Mouse (Mus musculus) ES-Bruce4 (cell line): ENCODE measurements around the gene Uqcrc2. TPM values are rescaled to one million over a fixed set of nuclear protein-coding genes. Genes with fewer than 3 reads are reported as not detected.

Source experiments
- H3K27ac ChIP-seq: 2 replicates; pipeline ENCODE4 v1.5.1; 2012; ENCODE audit warnings: low read length, inconsistent platforms; ENCODE audit not compliant: insufficient read depth
- H3K27me3 ChIP-seq: 2 replicates; pipeline ENCODE4 v1.6.1; 2012; ENCODE audit warnings: mild to moderate bottlenecking, low read length, inconsistent platforms; ENCODE audit not compliant: control insufficient read depth, poor library complexity, insufficient read depth, severe bottlenecking
- H3K36me3 ChIP-seq: 2 replicates; pipeline ENCODE4 v1.6.1; 2012; ENCODE audit warnings: inconsistent platforms, mild to moderate bottlenecking, low read length, moderate library complexity; ENCODE audit not compliant: control insufficient read depth, poor library complexity, insufficient read depth, severe bottlenecking
- H3K4me1 ChIP-seq: one replicate; pipeline ENCODE4 v1.8.1; 2011; ENCODE audit warnings: low read length; ENCODE audit not compliant: control insufficient read depth, insufficient read depth
- H3K4me3 ChIP-seq: 2 replicates; pipeline ENCODE4 v1.5.1; 2011; ENCODE audit warnings: low read depth, mild to moderate bottlenecking, low read length
- H3K9ac ChIP-seq: 2 replicates; pipeline ENCODE4 v1.6.1; 2012; ENCODE audit warnings: low read depth, mild to moderate bottlenecking, inconsistent platforms; ENCODE audit not compliant: poor library complexity, severe bottlenecking
- H3K9me3 ChIP-seq: replicated peaks from 2 replicates; pipeline ENCODE4 v1.6.1; 2012; ENCODE audit warnings: mild to moderate bottlenecking, low read length, inconsistent platforms; ENCODE audit not compliant: control insufficient read depth, poor library complexity, insufficient read depth, severe bottlenecking
- CTCF ChIP-seq: IDR thresholded peaks from one replicate; pipeline ENCODE4 v1.8.1; 2011; ENCODE audit warnings: low read depth, low read length
- EP300 ChIP-seq: IDR thresholded peaks from 2 replicates; pipeline ENCODE4 v1.6.1; 2011; ENCODE audit warnings: low read depth, low read length; ENCODE audit not compliant: insufficient read depth
- POLR2A ChIP-seq: IDR thresholded peaks from one replicate; pipeline ENCODE4 v1.8.1; 2011; ENCODE audit warnings: low read length; ENCODE audit not compliant: insufficient read depth
- polyA plus RNA-seq: library from polyadenylated mRNA; stranded (reverse); fragments of >200 nt; gene quantifications from 2 replicates; pipeline ENCODE4 v1.2.4, GENCODE M21; 2011; ENCODE audit warnings: low read depth; ENCODE audit not compliant: missing spikeins, insufficient read depth, insufficient read length

Gene Uqcrc2
- polyA plus RNA-seq, 1 experiment, result 293 TPM

DNA sequence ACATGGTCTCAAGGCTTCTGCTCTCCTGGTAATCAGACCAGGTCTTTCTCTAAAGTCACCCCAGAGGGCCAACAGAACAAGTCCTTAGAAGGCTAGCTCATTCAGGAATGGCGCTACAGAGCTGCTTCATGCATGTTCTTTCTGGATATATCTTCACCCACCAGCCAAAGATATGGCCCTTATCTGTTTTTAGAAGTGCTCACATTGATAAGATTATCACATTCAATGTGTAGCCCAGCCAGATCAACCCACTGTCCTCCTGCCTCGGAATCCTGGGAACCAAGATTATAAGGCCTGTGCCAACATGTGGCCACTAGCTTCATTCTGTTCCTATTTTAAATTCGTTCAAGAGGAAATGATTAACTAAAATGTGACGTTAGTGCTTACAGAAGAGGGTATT lies 47.0 kb downstream of the Uqcrc2 start:
- Histone ChIP-seq H3K4me3 (no peak overlapping the region), H3K27me3 (no peaks in the 10 kb centered on the region), H3K9ac (no peak overlapping the region), H3K4me1 (no peaks in the 10 kb centered on the region), H3K27ac (no peak overlapping the region), H3K9me3 (no peaks in the 10 kb centered on the region), H3K36me3 (no peaks in the 10 kb centered on the region)
- TF ChIP-seq CTCF, result no peak
- no peak for TF ChIP-seq EP300
- TF ChIP-seq POLR2A, result no peak

DNA sequence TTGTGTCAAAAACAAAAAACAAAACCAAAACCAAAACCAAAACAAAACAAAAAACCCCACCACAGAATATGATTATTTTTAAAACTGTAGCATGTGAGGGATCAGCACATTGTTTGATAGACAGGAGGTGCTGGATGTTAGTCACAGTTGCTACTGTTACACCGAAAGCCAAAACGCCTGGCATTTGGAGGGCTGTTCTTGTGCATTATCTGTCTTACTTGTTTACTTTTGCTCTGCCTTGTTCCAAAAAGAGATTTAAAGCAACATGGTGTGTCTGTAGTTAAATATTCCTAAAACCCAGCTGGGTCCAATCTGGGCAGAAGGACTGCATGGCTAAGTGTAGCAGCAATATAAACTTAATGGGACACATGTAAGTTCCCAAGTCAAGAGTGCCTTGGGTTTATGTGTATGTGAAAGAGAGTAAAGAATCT lies 49.8 kb downstream of the Uqcrc2 start:
- Histone ChIP-seq H3K27ac (no peak overlapping the region), H3K9ac (no peak overlapping the region), H3K9me3 (no peaks in the 10 kb centered on the region), H3K27me3 (no peaks in the 10 kb centered on the region), H3K36me3 (no peaks in the 10 kb centered on the region; the same call in 1 of the 2 replicates), H3K4me1 (no peaks in the 10 kb centered on the region), H3K4me3 (no peak overlapping the region)
- TF ChIP-seq CTCF (no peak), POLR2A (no peak), EP300 (no peak)

DNA sequence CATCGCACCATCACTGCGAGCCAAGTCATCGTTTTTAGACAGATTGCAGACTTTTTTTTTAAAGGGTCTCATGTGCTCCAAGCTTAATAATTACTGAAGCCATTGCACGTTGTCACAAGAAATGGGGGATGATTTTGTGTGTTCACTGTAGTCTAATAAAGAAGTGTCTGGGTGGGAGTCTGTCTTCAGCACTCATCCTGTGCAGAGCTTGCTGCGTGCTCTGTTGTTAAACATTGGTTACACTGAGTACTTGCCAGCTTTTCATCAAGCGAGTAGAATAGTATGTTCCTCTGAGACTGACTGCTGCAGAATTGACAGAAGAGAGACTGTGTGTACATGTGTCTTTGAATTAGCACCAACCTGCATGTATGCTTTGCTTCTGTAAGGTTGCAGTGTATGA lies 50.3 kb downstream of the Uqcrc2 start:
- no peaks in the 10 kb centered on the region for H3K27me3 ChIP-seq
- no peaks in the 10 kb centered on the region for H3K4me1 ChIP-seq
- no peak overlapping the region for H3K4me3 ChIP-seq
- no peaks in the 10 kb centered on the region; the same call in 1 of the 2 replicates for H3K36me3 ChIP-seq
- no peak overlapping the region for H3K9ac ChIP-seq
- no peak overlapping the region for H3K27ac ChIP-seq
- no peaks in the 10 kb centered on the region for H3K9me3 ChIP-seq
- no peak for TF ChIP-seq EP300
- TF ChIP-seq POLR2A, result no peak
- no peak for TF ChIP-seq CTCF

DNA sequence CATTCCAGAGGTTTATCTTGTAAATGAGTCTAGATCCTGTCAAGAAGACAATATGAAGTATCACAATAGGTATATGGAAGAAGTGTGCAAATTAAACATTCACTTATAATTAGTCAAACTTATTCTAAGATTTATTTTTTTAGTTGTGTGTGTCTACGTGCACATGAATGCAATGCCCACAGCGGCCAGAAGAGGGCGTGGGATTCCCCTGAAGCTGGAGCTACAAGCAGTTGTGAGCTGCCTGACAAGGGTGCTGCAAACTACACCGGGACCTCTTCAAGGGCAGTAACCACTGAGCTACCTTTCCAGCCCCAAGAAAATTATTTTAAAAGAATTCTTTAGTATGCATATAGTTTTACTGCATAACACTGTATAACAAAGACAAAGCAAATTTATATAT lies 55.7 kb downstream of the Uqcrc2 start:
- H3K9me3 ChIP-seq, result no peaks in the 10 kb centered on the region
- H3K4me1 ChIP-seq, result peaks cover 3% of the 10 kb centered on the region
- no peaks in the 10 kb centered on the region; the same call in 1 of the 2 replicates for H3K36me3 ChIP-seq
- H3K4me3 ChIP-seq, result no peak overlapping the region
- no peak for TF ChIP-seq POLR2A
- TF ChIP-seq EP300, result no peak
- peak; percentile 61 for TF ChIP-seq CTCF
- no peak overlapping the region for H3K9ac ChIP-seq
- no peaks in the 10 kb centered on the region for H3K27me3 ChIP-seq
- no peak overlapping the region for H3K27ac ChIP-seq

DNA sequence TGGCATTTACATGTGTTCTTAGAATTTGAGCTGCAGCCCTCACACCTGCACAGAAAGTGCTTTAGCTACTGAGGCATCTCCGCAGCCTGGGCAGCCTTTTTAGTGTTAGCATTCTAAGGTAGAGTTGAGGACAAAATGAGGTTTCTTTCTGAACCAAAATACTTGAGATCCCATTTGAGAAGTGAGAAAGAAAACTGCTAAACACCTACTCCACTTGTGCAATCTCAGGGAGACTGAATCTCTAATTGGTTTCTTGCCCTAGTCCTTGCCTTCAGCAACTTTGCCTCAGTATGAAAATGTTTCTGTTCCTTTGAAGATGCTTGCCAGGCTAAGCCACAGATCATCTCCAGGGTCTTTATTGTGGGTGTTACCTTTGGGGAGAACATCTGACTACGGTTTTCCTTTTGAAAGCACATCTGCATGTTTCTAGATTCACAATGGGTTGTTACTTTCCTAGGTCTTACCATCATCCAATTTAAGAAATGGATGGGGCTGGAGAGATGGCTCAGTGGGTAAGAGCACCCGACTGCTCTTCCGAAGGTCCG lies 58.9 kb downstream of the Uqcrc2 start:
- no peak overlapping the region for H3K4me3 ChIP-seq
- no peaks in the 10 kb centered on the region for H3K9me3 ChIP-seq
- no peaks in the 10 kb centered on the region for H3K27me3 ChIP-seq
- H3K9ac ChIP-seq, result no peak overlapping the region
- peaks cover 5% of the 10 kb centered on the region for H3K4me1 ChIP-seq
- H3K36me3 ChIP-seq, result no peaks in the 10 kb centered on the region; the same call in 1 of the 2 replicates
- no peak overlapping the region for H3K27ac ChIP-seq
- TF ChIP-seq CTCF (no peak), EP300 (no peak), POLR2A (no peak)

DNA sequence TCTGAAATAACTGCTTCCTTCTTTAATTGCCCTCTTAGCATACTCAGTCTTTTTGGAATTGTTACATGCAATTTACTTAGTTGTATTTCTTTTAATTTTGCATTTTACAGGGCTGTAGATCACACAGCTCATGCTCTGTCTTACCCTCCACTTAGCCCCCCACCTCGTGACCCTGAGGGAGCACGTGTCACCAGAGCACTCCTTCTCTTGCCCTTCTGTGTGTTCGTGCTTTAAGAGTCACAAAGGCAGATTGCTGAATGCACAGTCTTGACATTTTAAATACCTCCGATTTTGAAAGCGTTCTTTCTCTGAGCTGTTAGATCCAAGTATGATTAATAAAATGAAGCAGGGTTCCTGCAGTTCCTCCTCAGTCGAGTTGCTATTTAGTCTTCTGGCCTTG lies 60.2 kb downstream of the Uqcrc2 start:
- Histone ChIP-seq H3K27ac (peak overlapping the region; percentile 9; the same call in 1 of the 2 replicates), H3K27me3 (no peaks in the 10 kb centered on the region), H3K9me3 (no peaks in the 10 kb centered on the region), H3K9ac (no peak overlapping the region), H3K4me1 (peaks cover 5% of the 10 kb centered on the region), H3K4me3 (no peak overlapping the region), H3K36me3 (no peaks in the 10 kb centered on the region)
- TF ChIP-seq CTCF (no peak), POLR2A (no peak), EP300 (no peak)
